Mouse (Mus musculus) macrophage (primary cell): Measurements from ENCODE around the gene Mtif3. TPM values are rescaled to one million over a fixed set of nuclear protein-coding genes. Genes with fewer than 3 reads are reported as not detected.

Experiments
- H3K27ac ChIP-seq: fragments of 350-480 bp; formaldehyde crosslinking; 2 replicates; pipeline ENCODE4 v1.9.0; 2021
- H3K36me3 ChIP-seq: fragments of 350-480 bp; formaldehyde crosslinking; 2 replicates; pipeline ENCODE4 v1.9.0; 2021; ENCODE audit errors: inconsistent target
- H3K4me3 ChIP-seq: fragments of 350-480 bp; formaldehyde crosslinking; 2 replicates; pipeline ENCODE4 v1.9.0; 2021; ENCODE audit errors: inconsistent target
- H3K79me2 ChIP-seq: fragments of 350-480 bp; formaldehyde crosslinking; 2 replicates; pipeline ENCODE4 v1.9.0; 2021; ENCODE audit errors: inconsistent target
- WGBS: methylation state at CpG from one replicate; pipeline ENCODE4 v1.1.7; 2026; ENCODE audit warnings: inconsistent platforms; ENCODE audit not compliant: missing documents; 5-methylcytosine and 5-hydroxymethylcytosine counted together
- polyA plus RNA-seq: library from polyadenylated mRNA; stranded (reverse); fragments of 250-400 nt; gene quantifications from 3 replicates; pipeline ENCODE4 v1.2.4, GENCODE M21; 2018; ENCODE audit warnings: inconsistent platforms

Gene Mtif3
- polyA plus RNA-seq, 1 experiment from 2014 or later = 31.4 TPM

DNA sequence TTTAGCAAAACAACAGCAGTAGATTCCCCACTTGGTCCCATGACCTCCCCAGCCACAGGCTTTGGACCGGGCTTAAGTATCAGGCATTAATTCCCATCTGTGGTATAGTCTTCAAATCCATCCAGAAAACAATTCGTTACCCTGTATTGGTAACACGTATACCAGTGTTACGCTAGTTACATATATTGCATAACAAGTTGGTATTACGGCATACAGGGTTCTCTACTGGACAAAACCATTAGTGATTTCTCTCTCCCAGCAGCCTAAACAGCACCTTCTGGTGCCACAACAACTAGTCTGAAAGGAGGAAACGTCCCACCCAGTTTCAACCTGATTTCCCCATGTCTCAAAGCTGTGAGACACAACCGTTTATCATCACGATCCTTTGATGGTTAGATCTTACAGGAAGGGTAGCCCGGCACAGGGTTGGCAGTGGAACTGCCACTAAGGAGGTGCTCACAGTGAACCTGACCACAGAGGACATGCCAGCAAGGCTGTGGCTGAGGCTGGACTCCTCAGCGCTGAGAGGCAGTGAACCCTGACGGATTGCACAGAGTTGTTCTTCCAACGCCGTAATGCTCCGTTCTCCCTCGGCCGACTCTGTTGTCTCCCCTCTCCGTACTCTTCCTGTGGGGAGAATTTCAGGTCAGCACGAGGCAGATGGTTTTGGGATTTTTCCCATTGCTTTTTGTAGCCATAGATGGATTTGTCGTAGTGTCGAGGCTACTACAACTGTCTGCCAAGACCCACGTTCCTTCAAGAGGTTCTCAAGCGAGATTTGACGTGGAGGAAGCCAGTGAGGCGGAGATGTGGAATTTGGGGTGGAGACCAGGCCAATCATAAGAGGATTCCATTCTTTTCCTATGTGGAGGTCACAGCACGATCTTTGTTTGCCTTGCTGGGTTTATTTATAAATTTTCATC is 10.5 kb upstream of the Mtif3 start:
- no peak overlapping the region for H3K4me3 ChIP-seq
- H3K79me2 ChIP-seq = no peaks in the 10 kb centered on the region
- H3K27ac ChIP-seq = no peak overlapping the region
- 86% methylated on average over 25 of the region's 25 CpGs for WGBS
- no peaks in the 10 kb centered on the region for H3K36me3 ChIP-seq

DNA sequence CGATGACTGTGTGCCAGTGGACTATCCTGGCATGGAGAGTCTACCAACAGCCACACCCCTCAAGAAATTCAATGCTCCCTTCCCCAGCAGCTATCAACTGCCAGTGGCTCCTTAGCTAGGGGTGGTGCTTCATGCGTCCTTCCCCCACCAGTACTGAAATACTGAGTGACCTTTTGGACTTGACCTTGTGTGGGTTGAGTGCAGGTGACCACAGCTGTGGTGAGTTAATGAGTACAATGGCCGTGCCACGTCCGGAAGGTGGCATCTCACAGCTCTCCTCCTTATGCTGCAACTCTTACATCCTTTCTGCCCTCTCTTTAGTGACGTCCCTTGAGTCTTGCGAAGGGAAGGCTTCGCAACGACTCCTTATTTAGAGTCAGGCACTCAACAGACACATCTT is 9.8 kb upstream of the Mtif3 start:
- WGBS = 91% methylated on average over 9 of the region's 9 CpGs
- H3K4me3 ChIP-seq = no peak overlapping the region

DNA sequence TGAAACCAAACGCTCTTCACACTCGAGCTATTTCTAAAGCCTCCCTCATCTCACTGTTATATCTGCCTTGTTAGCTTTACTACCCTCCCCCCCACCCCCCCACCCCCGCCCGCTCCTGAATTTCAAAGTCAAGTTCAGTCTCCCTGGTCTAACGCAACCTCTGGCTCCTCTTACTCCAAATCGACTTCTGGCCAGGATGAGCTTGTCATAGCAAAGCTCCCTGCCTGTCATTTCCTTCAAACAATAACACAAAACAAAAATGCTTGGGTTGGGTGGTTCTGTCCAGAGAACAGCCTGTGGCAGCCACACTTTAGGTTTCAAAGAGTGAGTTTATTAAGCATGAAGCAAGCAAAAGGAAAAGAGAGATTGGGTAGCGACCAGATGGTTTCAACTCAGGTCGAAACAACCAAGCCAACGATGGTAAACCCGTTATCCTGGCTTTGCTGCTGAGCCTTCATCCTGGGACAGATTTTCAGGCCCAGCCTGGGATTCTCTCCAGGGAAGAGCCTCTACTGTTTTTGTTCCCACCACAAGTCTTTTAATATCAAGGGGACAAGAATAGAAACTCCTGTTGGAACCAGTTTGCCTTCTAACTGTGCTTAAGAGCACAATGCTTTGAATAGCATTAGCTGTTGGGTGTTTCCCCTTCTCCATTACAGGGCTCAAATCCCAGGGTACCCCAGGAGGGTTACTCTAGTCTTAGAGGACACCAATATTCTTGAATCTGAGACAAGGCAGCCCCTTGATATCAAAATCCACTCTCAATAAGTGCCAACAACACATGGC is 8.4 kb upstream of the Mtif3 start:
- no peaks in the 10 kb centered on the region for H3K79me2 ChIP-seq
- 66% methylated on average over 8 of the region's 10 CpGs for WGBS
- H3K36me3 ChIP-seq = no peaks in the 10 kb centered on the region
- no peak overlapping the region for H3K4me3 ChIP-seq
- H3K27ac ChIP-seq = no peak overlapping the region

More for the DNA sequence above, 9.8 kb upstream of the Mtif3 start:
- H3K27ac ChIP-seq = no peak overlapping the region
- H3K79me2 ChIP-seq = no peaks in the 10 kb centered on the region
- no peaks in the 10 kb centered on the region for H3K36me3 ChIP-seq

DNA sequence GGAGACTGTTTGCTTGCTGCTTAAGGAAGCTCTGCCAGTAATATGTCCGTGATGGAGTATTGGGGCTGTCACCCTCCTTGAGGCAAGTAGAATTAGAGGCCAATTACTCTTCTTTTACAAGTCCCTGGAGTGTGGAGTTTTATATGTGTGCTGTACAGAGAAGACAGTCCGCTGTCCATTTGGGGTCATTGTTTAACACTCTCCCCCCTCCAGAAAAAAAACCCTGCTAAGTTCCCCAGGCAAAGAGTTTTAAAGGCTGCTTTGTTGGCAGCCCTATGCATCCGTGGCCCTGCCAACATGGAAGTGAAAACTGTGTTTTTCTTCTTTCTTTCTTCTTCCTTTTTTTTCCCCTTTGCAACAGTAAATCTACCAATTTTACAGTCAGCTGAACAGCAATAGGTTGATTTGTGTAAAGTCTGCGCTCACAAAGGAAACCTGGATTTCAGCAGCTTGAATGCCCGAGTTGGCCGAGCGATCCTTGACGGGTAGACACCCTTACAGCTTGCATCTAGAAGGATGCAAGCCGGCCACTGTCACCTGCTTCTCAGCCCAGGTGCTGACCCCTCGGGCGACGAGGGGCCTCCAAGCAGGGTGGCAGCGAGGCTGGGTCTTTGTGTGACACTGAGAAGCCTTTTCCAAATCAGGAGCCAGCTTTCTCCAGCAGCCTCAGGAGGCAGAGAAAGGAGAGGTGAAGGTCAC is 5.2 kb upstream of the Mtif3 start:
- Histone ChIP-seq H3K36me3 (no peaks in the 10 kb centered on the region), H3K79me2 (no peaks in the 10 kb centered on the region), H3K27ac (no peak overlapping the region), H3K4me3 (no peak overlapping the region)
- WGBS = 78% methylated on average over 13 of the region's 13 CpGs

DNA sequence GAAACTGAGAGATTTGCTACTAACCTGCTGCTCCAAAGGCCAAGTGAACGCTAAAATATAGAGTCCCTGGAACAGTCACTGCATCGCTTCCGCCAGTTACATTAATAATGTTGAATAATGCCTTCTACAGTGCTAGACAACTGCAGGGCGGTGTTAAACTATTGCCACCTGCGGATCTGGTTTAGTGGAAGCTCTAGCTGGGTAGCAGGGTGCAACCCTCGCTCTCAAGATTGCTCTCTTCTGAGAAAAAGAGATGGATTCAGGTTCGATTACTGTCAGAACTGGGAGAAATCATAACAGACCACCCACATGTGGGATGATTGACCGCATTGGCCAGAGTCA is 308 bp upstream of the Mtif3 start:
- peaks cover 41% of the 10 kb centered on the region; the same call in 1 of the 2 replicates for H3K79me2 ChIP-seq
- peak overlapping the region; percentile 43; the same call in 1 of the 2 replicates for H3K27ac ChIP-seq
- WGBS = 70% methylated on average over 7 of the region's 8 CpGs
- H3K4me3 ChIP-seq = peak overlapping the region; percentile 96
- H3K36me3 ChIP-seq = 0 out of 2 replicates have a peak, but pooled peaks cover 9% of the 10 kb centered on the region

DNA sequence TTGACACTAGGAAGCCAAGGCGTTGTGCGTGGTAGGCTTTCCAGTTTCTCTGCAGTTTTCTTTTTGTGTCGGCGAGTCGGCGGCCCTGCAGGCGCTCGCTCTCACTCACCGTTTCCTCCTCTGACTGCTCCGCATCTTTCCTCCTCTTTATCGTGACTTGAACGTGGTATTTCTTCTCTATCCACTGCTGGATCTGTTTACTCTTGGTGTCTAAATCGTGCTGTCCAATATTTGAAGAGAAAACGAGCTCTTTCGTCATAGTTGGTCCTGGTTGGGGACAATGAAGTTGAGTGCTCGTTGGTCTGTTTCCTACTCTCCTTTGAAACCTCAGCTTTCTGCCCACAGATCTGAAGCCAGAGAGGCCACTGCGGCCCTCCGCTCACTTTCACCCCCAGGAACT is 6.9 kb downstream of the Mtif3 start:
- Histone ChIP-seq H3K27ac (no peak overlapping the region), H3K79me2 (peaks cover 22% of the 10 kb centered on the region; the same call in 1 of the 2 replicates), H3K4me3 (no peak overlapping the region), H3K36me3 (peaks cover 78% of the 10 kb centered on the region)
- 93% methylated on average over 18 of the region's 18 CpGs for WGBS

DNA sequence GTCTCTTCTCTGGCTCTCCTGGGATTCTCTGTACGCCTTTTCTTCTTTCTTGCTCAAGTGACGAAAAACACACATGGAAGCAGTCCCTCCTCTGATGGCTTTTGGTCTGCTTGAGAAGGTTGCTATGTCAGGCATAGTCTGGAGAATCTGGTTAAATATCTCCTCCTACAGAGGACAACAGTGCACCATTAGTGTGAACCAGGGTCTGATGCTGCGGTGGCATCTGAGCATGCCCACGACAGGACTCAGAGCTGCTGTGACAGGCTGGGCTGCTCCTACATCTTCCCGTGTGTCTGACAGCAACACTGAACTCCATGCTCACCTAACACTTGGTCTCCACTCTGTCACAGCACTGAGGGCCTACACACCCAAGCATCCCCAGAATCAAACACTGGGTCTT is 7.9 kb downstream of the Mtif3 start:
- WGBS = 90% methylated on average over 4 of the region's 5 CpGs
- H3K4me3 ChIP-seq = no peak overlapping the region
- H3K27ac ChIP-seq = no peak overlapping the region
- H3K36me3 ChIP-seq = peaks cover 84% of the 10 kb centered on the region
- H3K79me2 ChIP-seq = peaks cover 15% of the 10 kb centered on the region; the same call in 1 of the 2 replicates

DNA sequence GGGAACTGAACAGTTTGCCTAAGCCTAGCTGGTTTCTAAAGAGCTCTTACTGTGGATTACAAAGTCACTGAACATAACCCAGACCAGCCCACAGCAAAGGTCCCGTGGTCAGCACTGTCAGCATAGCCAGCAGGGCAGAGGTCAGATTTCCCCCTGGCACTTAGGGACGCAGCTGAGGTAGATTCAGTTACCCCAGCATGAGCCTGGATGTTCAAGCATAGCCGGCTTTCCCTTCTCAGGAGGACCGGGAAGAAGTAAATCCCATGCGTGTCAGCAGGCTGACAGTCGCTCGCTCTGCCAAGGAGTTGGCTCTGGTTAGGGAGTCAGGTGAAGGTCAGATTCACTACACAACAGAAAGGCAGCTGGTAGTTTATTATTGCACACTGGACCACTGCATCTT is 9.0 kb downstream of the Mtif3 start:
- WGBS = 95% methylated on average over 7 of the region's 7 CpGs
- H3K4me3 ChIP-seq = no peak overlapping the region

DNA sequence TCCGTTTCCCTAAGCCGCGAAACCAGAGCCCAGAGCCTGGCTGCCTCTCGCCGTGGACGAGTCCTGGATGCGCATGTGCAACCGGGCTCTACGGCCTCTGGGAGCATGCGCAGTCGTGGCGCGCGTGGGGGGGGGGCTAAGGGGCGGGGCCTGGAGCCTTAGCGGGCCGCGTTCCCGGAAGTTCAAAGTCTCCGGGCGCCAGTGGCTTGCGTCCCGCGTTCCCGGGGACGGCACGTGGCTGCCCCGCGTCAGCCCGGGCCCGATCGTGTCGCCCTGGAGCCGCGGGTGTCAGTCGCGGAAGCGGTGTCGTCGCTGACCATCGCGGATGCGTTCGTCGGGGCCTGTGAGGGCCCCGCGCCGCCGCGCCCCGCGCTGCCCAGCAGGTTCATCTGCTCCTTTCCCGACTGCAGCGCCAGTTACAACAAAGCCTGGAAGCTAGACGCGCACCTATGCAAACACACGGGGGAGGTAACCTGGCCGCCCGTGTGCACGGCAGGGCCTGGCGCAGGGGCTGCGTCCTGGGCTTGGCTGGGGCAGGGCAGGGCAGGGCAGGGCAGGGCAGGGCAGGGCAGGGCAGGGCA is 15.0 kb downstream of the Mtif3 start, which contains the start of gene Gtf3a:
TSS of gene Gtf3a (plus strand) at position 150 of the 581 bp plus-strand sequence.
- peaks cover 25% of the 10 kb centered on the region for H3K36me3 ChIP-seq
- H3K27ac ChIP-seq = peak within 1 kb of the TSS; percentile 77
- H3K4me3 ChIP-seq = peak within 1 kb of the TSS; percentile 49
- under 1% methylated on average over 47 of the region's 62 CpGs for whole genome bisulfite sequencing
- H3K79me2 ChIP-seq = peaks cover 21% of the 10 kb centered on the region

More for the DNA sequence above, 9.0 kb downstream of the Mtif3 start:
- peaks cover 17% of the 10 kb centered on the region for H3K79me2 ChIP-seq
- no peak overlapping the region for H3K27ac ChIP-seq
- H3K36me3 ChIP-seq = peaks cover 82% of the 10 kb centered on the region

DNA sequence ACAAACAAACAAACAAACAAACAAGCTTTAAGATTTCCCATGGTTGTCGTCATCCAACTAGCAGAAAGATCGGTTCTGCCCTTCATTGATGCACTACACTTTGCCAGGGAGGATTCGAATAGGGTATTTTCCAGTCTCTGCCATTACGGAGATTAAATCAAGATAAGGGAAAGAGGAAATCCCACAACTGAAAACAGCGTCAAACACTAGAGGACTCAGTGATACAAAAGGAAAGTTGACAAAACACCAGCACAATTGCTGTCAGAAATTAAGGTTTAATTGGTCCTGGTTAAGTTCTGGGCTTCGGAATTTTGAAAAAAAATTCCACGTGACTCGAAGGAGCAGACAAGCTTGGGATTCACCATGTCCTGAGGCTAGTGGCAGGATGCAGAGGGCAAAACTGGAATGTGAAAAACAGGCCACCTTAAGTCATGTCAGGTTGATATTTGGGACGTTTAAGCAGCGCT is 15.5 kb downstream of the Mtif3 start:
- 16% methylated on average over 10 of the region's 10 CpGs for WGBS
- H3K4me3 ChIP-seq = peak overlapping the region; percentile 30
- H3K79me2 ChIP-seq = peaks cover 21% of the 10 kb centered on the region
- H3K36me3 ChIP-seq = peaks cover 20% of the 10 kb centered on the region
- H3K27ac ChIP-seq = peak overlapping the region; percentile 77

DNA sequence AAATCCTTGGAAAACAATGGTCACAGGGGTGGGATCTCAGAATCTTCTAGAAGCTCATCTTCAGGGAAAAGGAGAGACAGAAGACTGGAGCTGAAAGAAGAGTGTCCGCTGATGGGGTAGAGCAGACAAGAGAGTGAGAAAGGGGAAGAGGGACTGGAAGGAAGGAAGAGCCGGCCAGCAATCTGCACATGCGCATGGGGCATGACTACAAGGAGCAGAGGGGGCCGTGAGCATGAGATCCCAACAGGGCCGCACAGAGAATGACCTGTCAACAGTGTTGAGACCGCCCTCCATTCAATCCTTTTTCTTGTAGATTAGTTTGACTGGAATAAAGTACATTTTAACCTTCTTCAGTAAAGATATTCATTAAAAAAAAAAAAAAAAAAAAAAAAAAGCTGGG is 16.1 kb downstream of the Mtif3 start:
- WGBS = 22% methylated on average over 5 of the region's 6 CpGs
- Histone ChIP-seq H3K27ac (no peak overlapping the region; the same call in 1 of the 2 replicates), H3K36me3 (peaks cover 14% of the 10 kb centered on the region), H3K4me3 (no peak overlapping the region), H3K79me2 (peaks cover 21% of the 10 kb centered on the region)

DNA sequence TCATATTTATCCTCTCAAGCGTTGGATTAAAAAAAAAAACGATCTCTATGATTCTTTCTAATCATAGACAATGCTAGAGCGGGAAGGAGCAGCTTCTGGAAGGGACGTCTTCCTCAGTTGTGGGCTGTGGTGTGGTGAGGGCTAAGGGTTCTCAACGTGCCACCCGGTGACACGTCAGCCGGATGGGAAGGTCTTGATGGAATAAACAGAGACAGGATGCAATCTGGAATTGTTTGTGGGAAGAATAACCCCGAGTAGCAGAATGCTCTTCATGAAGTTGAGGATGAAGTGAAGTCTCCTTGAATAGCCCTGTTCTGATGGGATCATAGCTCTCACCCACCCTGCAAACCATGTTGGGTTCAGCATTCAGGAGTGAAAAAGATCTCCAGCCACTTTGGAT is 16.9 kb downstream of the Mtif3 start:
- Histone ChIP-seq H3K27ac (no peak overlapping the region), H3K79me2 (peaks cover 21% of the 10 kb centered on the region), H3K4me3 (no peak overlapping the region), H3K36me3 (peaks cover 7% of the 10 kb centered on the region)
- 92% methylated on average over 9 of the region's 9 CpGs for WGBS

DNA sequence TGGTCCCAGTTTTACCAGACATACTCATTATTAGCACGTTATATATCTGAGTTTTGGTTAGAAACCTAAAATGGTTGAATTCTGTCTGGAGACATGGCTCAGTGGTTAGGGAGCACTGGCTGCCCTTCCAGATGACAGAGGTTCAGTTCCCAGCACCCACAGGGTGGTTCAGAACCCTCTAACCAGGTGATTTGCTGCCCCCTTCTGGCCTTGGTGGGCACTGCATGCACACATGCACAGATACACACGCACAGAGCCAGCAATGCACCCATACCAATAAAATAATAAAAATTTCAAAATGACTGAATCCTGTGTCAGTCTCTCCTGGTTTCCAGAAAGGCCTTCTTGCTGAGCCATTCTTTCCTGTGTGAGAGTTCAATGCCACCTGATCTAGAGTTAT is 19.0 kb downstream of the Mtif3 start:
- H3K36me3 ChIP-seq = no peaks in the 10 kb centered on the region

DNA sequence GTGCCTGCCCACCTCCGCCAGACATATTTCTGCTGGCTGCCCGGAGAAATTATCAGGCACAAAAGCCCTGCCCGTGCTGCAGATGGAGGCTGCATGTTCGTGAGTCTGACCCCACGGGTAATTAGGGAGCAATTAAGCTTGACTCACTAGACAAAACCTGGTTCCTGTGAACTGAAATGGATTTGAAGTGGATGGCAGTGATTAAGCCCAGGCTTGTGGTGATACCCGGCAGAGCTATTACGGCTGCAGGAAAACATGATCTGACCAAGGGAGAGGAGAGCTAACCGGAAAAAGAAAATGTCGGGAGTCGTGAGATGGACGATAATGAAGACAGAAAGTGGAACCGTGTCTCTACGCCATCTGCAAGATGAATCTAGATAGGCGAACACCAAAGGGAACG is 20.6 kb downstream of the Mtif3 start:
- Histone ChIP-seq H3K4me3 (no peak overlapping the region), H3K27ac (no peak overlapping the region), H3K36me3 (no peaks in the 10 kb centered on the region), H3K79me2 (no peaks in the 10 kb centered on the region)
- 96% methylated on average over 15 of the region's 15 CpGs for WGBS

More for the DNA sequence above, 19.0 kb downstream of the Mtif3 start:
- Histone ChIP-seq H3K4me3 (no peak overlapping the region), H3K27ac (no peak overlapping the region), H3K79me2 (peaks cover 8% of the 10 kb centered on the region)
- WGBS = 95% methylated on average over 2 of the region's 2 CpGs
